Mouse (Mus musculus) adrenal gland (tissue): ENCODE measurements around the gene Tbca.

Source experiments
- intact Hi-C: fragments of 180-260 bp; cut with DNase I; formaldehyde crosslinking; loops from one replicate; pipeline ENCODE4 v1.15.1; 2025

Gene Tbca

GRCm38 (mm10) chr13:94843236-94843635 is 54.5 kb downstream of the Tbca start:
- intact Hi-C loops: no loop called here

GRCm38 (mm10) chr13:94847870-94848269 is 59.2 kb downstream of the Tbca start:
- intact Hi-C loops: no loop called here

- intact Hi-C loops: no loop called here
Observed at GRCm38 (mm10) chr13:94849351-94849750, 60.6 kb downstream of the Tbca start.

- intact Hi-C loops: no loop called here
Observed at GRCm38 (mm10) chr13:94858016-94858575, 69.4 kb downstream of the Tbca start.

- intact Hi-C loops: no loop called here
Observed at GRCm38 (mm10) chr13:94859256-94859655, 70.5 kb downstream of the Tbca start.

GRCm38 (mm10) chr13:94862491-94863230 is 74.0 kb downstream of the Tbca start:
- intact Hi-C loops: loop anchor here (10.0 kb wide), 1 partner anchor 298 kb away; no protein-coding TSS in a partner anchor

GRCm38 (mm10) chr13:94866906-94867305 is 78.2 kb downstream of the Tbca start:
- intact Hi-C loops: loop anchor here (10.0 kb wide), 1 partner anchor 302 kb away; no protein-coding TSS in a partner anchor

GRCm38 (mm10) chr13:94867772-94868171 is 79.1 kb downstream of the Tbca start:
- intact Hi-C loops: loop anchor here (2.0 to 10.0 kb wide), 2 partner anchors 165 to 303 kb away; no protein-coding TSS in a partner anchor

GRCm38 (mm10) chr13:94868478-94868950 is 79.8 kb downstream of the Tbca start:
- intact Hi-C loops: loop anchor here (2.0 to 10.0 kb wide), 2 partner anchors 166 to 304 kb away; no protein-coding TSS in a partner anchor

GRCm38 (mm10) chr13:94869541-94869940 is 80.8 kb downstream of the Tbca start:
- intact Hi-C loops: loop anchor here (2.0 to 10.0 kb wide), 2 partner anchors 167 to 305 kb away; no protein-coding TSS in a partner anchor

- intact Hi-C loops: no loop called here
Observed at GRCm38 (mm10) chr13:94870071-94870460, 81.4 kb downstream of the Tbca start.

- intact Hi-C loops: no loop called here
Observed at GRCm38 (mm10) chr13:94870461-94871186, 81.9 kb downstream of the Tbca start.

GRCm38 (mm10) chr13:94871806-94872320 is 83.2 kb downstream of the Tbca start:
- intact Hi-C loops: no loop called here

- intact Hi-C loops: no loop called here
Observed at GRCm38 (mm10) chr13:94872439-94872838, 83.7 kb downstream of the Tbca start.

- intact Hi-C loops: no loop called here
Observed at GRCm38 (mm10) chr13:94873111-94874038, 84.7 kb downstream of the Tbca start.

- intact Hi-C loops: no loop called here
Observed at GRCm38 (mm10) chr13:94874039-94874425, 85.3 kb downstream of the Tbca start.

- intact Hi-C loops: no loop called here
Observed at GRCm38 (mm10) chr13:94874656-94875395, 86.1 kb downstream of the Tbca start.

- intact Hi-C loops: no loop called here
Observed at GRCm38 (mm10) chr13:94875396-94875880, 86.7 kb downstream of the Tbca start, which contains the start of gene Otp. Gene Otp (plus strand): TSS chr13:94875602.
